Mouse (Mus musculus) c-Kit-positive CD71-positive TER-119-positive erythroid progenitor cells, embryonic 14.5 days (primary cell): Measurements from ENCODE around the gene Hrh3.

Source experiments
- DNase-seq: peaks from one replicate; pipeline ENCODE4 v3.0.0-alpha.2; 2013; ENCODE audit warnings: low spot score

Gene Hrh3

GRCm38 (mm10) chr2:180103978-180104658 is at the start of gene Hrh3:
Gene Hrh3 (minus strand): TSS chr2:180104488.
- DNase-seq, result peak; percentile 35

GRCm38 (mm10) chr2:180148551-180148950 is 44.3 kb upstream of the Hrh3 start:
- DNase-seq, result no peak

- DNase-seq, result no peak
Measured at GRCm38 (mm10) chr2:180147379-180147778, 43.1 kb upstream of the Hrh3 start.

- no peak for DNase-seq
Measured at GRCm38 (mm10) chr2:180146091-180146490, 41.8 kb upstream of the Hrh3 start.

- no peak for DNase-seq
Measured at GRCm38 (mm10) chr2:180135414-180135813, 31.1 kb upstream of the Hrh3 start.

- DNase-seq, result no peak
Measured at GRCm38 (mm10) chr2:180133911-180134310, 29.6 kb upstream of the Hrh3 start.

GRCm38 (mm10) chr2:180133231-180133630 is 28.9 kb upstream of the Hrh3 start:
- no peak for DNase-seq

GRCm38 (mm10) chr2:180127675-180128074 is 23.4 kb upstream of the Hrh3 start:
- no peak for DNase-seq

GRCm38 (mm10) chr2:180126195-180126594 is 21.9 kb upstream of the Hrh3 start:
- no peak for DNase-seq

GRCm38 (mm10) chr2:180124192-180124591 is 19.9 kb upstream of the Hrh3 start:
- DNase-seq, result no peak

GRCm38 (mm10) chr2:180120292-180120761 is 16.0 kb upstream of the Hrh3 start:
- no peak for DNase-seq

GRCm38 (mm10) chr2:180119439-180120291 is 15.4 kb upstream of the Hrh3 start:
- peak; percentile 34 for DNase-seq

GRCm38 (mm10) chr2:180118661-180119438 is 14.6 kb upstream of the Hrh3 start, which contains the start of gene Osbpl2:
Gene Osbpl2 (plus strand): TSS chr2:180119306.
- DNase-seq, result peak; percentile 97

- no peak for DNase-seq
Measured at GRCm38 (mm10) chr2:180117485-180118194, 13.4 kb upstream of the Hrh3 start.

- no peak for DNase-seq
Measured at GRCm38 (mm10) chr2:180116741-180117484, 12.6 kb upstream of the Hrh3 start.

GRCm38 (mm10) chr2:180116081-180116493 is 11.8 kb upstream of the Hrh3 start:
- DNase-seq, result no peak

- no peak for DNase-seq
Measured at GRCm38 (mm10) chr2:180115279-180115678, 11.0 kb upstream of the Hrh3 start.

- no peak for DNase-seq
Measured at GRCm38 (mm10) chr2:180113909-180114890, 9.9 kb upstream of the Hrh3 start.

GRCm38 (mm10) chr2:180108285-180108684 is 4.0 kb upstream of the Hrh3 start:
- no peak for DNase-seq

- no peak for DNase-seq
Measured at GRCm38 (mm10) chr2:180107081-180107480, 2.8 kb upstream of the Hrh3 start.
